Mouse (Mus musculus) adrenal gland, postnatal 10 days (tissue): ENCODE results near the gene Kdelr2. TPM values are rescaled to one million over a fixed set of nuclear protein-coding genes. Genes with fewer than 3 reads are reported as not detected.

Source experiments
- DNase-seq: peaks from one replicate; pipeline ENCODE4 v3.0.0; 2021; ENCODE audit warnings: mixed read lengths
- total RNA-seq, 2 experiments: library from RNA; stranded (reverse); gene quantifications; 2 replicates each; pipeline ENCODE4 v1.2.3; 2021

Gene Kdelr2
- total RNA-seq, 2 experiments from 2014 or later, result 105 to 125 TPM

GRCm38 (mm10) chr5:143400501-143400900 is 3.1 kb upstream of the Kdelr2 start:
- no peak for DNase-seq

- DNase-seq, result no peak
These were observed 2.1 kb upstream of the Kdelr2 start for GRCm38 (mm10) chr5:143401556-143401955.

GRCm38 (mm10) chr5:143404148-143404930 is 701 bp downstream of the Kdelr2 start:
- DNase-seq, result no peak

GRCm38 (mm10) chr5:143405200-143405599 is 1.6 kb downstream of the Kdelr2 start:
- no peak for DNase-seq

- no peak for DNase-seq
These were observed 2.9 kb downstream of the Kdelr2 start for GRCm38 (mm10) chr5:143406548-143406947.

- DNase-seq, result no peak
These were observed 5.6 kb downstream of the Kdelr2 start for GRCm38 (mm10) chr5:143409239-143409638.

GRCm38 (mm10) chr5:143410841-143411395 is 7.3 kb downstream of the Kdelr2 start:
- no peak for DNase-seq

GRCm38 (mm10) chr5:143421484-143421883 is 17.8 kb downstream of the Kdelr2 start:
- DNase-seq, result no peak

GRCm38 (mm10) chr5:143422990-143423389 is 19.4 kb downstream of the Kdelr2 start:
- DNase-seq, result no peak

- peak; percentile 81 for DNase-seq
These were observed 20.4 kb downstream of the Kdelr2 start for GRCm38 (mm10) chr5:143423899-143424519.

GRCm38 (mm10) chr5:143434421-143434820 is 30.8 kb downstream of the Kdelr2 start:
- peak; percentile 85 for DNase-seq

- DNase-seq, result no peak
These were observed 37.7 kb downstream of the Kdelr2 start for GRCm38 (mm10) chr5:143441298-143441697.

GRCm38 (mm10) chr5:143441753-143442152 is 38.1 kb downstream of the Kdelr2 start:
- no peak for DNase-seq

- DNase-seq, result no peak
These were observed 60.0 kb downstream of the Kdelr2 start for GRCm38 (mm10) chr5:143463671-143464070.

- DNase-seq, result peak; percentile 94
These were observed 60.6 kb downstream of the Kdelr2 start, which contains the start of gene Daglb for GRCm38 (mm10) chr5:143464100-143464756. Daglb (plus strand) TSS chr5:143464584.

- no peak for DNase-seq
These were observed 61.1 kb downstream of the Kdelr2 start for GRCm38 (mm10) chr5:143464757-143465118.

- no peak for DNase-seq
These were observed 61.8 kb downstream of the Kdelr2 start for GRCm38 (mm10) chr5:143465156-143466085.

GRCm38 (mm10) chr5:143466891-143467669 is 63.4 kb downstream of the Kdelr2 start:
- DNase-seq, result no peak

GRCm38 (mm10) chr5:143467931-143468330 is 64.3 kb downstream of the Kdelr2 start:
- no peak for DNase-seq

GRCm38 (mm10) chr5:143469628-143470027 is 66.0 kb downstream of the Kdelr2 start:
- DNase-seq, result no peak
